Mouse (Mus musculus) midbrain, embryonic 11.5 days (tissue): Measurements from ENCODE around the gene Src. TPM values are rescaled to one million over a fixed set of nuclear protein-coding genes. Genes with fewer than 3 reads are reported as not detected.
A peak's percentile ranks its signal among the peaks of the same experiment; 100 is the strongest.

Source experiments
- ATAC-seq: fragments of 200-750 bp; cut with Nextera tagmentation; 2 replicates; pipeline ENCODE4 v1.8.0; 2017; ENCODE audit warnings: moderate TSS enrichment, moderate library complexity; ENCODE audit not compliant: low FRiP score
- DNase-seq: peaks from one replicate; pipeline ENCODE4 v3.0.0; 2015; ENCODE audit warnings: low spot score; ENCODE audit errors: missing footprints
- H3K27ac ChIP-seq: fragments of 300-500 bp; sonication (generic); 2 replicates; pipeline ENCODE4 v1.5.1; 2014; ENCODE audit warnings: low read depth, low read length
- H3K27me3 ChIP-seq: fragments of 300-500 bp; sonication (generic); 2 replicates; pipeline ENCODE4 v1.6.1; 2014; ENCODE audit warnings: mild to moderate bottlenecking, low read length, moderate library complexity, mixed read lengths; ENCODE audit not compliant: control insufficient read depth, insufficient read depth
- H3K36me3 ChIP-seq: fragments of 300-500 bp; sonication (generic); 2 replicates; pipeline ENCODE4 v1.6.1; 2014; ENCODE audit warnings: mild to moderate bottlenecking, low read length, moderate library complexity, mixed read lengths; ENCODE audit not compliant: control insufficient read depth, insufficient read depth
- H3K4me1 ChIP-seq: fragments of 300-500 bp; sonication (generic); 2 replicates; pipeline ENCODE4 v1.6.1; 2014; ENCODE audit warnings: low read length; ENCODE audit not compliant: control insufficient read depth, insufficient read depth
- H3K4me2 ChIP-seq: fragments of 300-500 bp; sonication (generic); 2 replicates; pipeline ENCODE4 v1.6.1; 2014; ENCODE audit warnings: mild to moderate bottlenecking, moderate library complexity
- H3K4me3 ChIP-seq: fragments of 300-500 bp; sonication (generic); 2 replicates; pipeline ENCODE4 v1.5.1; 2014; ENCODE audit warnings: low read depth, low read length
- H3K9ac ChIP-seq: fragments of 300-500 bp; sonication (generic); 2 replicates; pipeline ENCODE4 v1.6.1; 2014; ENCODE audit warnings: low read length
- H3K9me3 ChIP-seq: fragments of 300-500 bp; sonication (generic); 2 replicates; pipeline ENCODE4 v1.6.1; 2016; ENCODE audit warnings: low read length; ENCODE audit not compliant: control insufficient read depth
- WGBS: fragments of 180-500 bp; shearing (Covaris S2); extraction: QIAGEN DNeasy Blood & Tissue Kit; methylation state at CpG from one replicate; pipeline ENCODE4 v1.1.7; 2014; 5-methylcytosine and 5-hydroxymethylcytosine counted together
- polyA plus RNA-seq: library from polyadenylated mRNA; unstranded; fragments of >200 nt; fragmentation: Nextera tagmentation; extraction: Ambion mirVana; gene quantifications from 2 replicates; pipeline ENCODE4 v1.2.1, GENCODE M21; 2014

Src gene
- polyA plus RNA-seq, 1 experiment from 2014 or later, result 14.0 TPM

- Histone ChIP-seq H3K9me3 (no peaks in the 10 kb centered on the region), H3K4me3 (no peak overlapping the region), H3K4me2 (no peak overlapping the region), H3K36me3 (peaks cover 2% of the 10 kb centered on the region; the same call in 1 of the 2 replicates), H3K4me1 (peaks cover 26% of the 10 kb centered on the region), H3K9ac (no peak overlapping the region; the same call in 1 of the 2 replicates), H3K27ac (no peak overlapping the region), H3K27me3 (no peaks in the 10 kb centered on the region)
- 96% methylated on average over 13 of the region's 13 CpGs for WGBS
- no peak for ATAC-seq
- DNase-seq, result no peak
Observed at GRCm38 (mm10) chr2:157428351-157429139, 10.3 kb downstream of the Src start.

GRCm38 (mm10) chr2:157429735-157430134 lies 11.5 kb downstream of the Src start:
- Histone ChIP-seq H3K27ac (no peak overlapping the region), H3K9ac (no peak overlapping the region), H3K4me1 (peaks cover 27% of the 10 kb centered on the region), H3K4me2 (no peak overlapping the region), H3K9me3 (no peaks in the 10 kb centered on the region), H3K36me3 (peaks cover 2% of the 10 kb centered on the region; the same call in 1 of the 2 replicates), H3K27me3 (no peaks in the 10 kb centered on the region), H3K4me3 (no peak overlapping the region)
- DNase-seq (no peak), ATAC-seq (no peak)
- WGBS, result 87% methylated on average over 7 of the region's 7 CpGs

GRCm38 (mm10) chr2:157430667-157431429 lies 12.6 kb downstream of the Src start:
- Histone ChIP-seq H3K9ac (no peak overlapping the region), H3K4me3 (no peak overlapping the region), H3K27me3 (no peaks in the 10 kb centered on the region), H3K4me1 (peaks cover 19% of the 10 kb centered on the region), H3K4me2 (no peak overlapping the region), H3K27ac (no peak overlapping the region), H3K36me3 (peaks cover 2% of the 10 kb centered on the region; the same call in 1 of the 2 replicates), H3K9me3 (no peaks in the 10 kb centered on the region)
- no peak for ATAC-seq
- 78% methylated on average over 4 of the region's 4 CpGs for WGBS
- no peak for DNase-seq

GRCm38 (mm10) chr2:157431912-157432311 lies 13.7 kb downstream of the Src start:
- peaks cover 2% of the 10 kb centered on the region; the same call in 1 of the 2 replicates for H3K36me3 ChIP-seq
- H3K27ac ChIP-seq, result no peak overlapping the region
- DNase-seq (no peak), ATAC-seq (no peak)
- H3K27me3 ChIP-seq, result no peaks in the 10 kb centered on the region
- no peaks in the 10 kb centered on the region for H3K9me3 ChIP-seq
- no peak overlapping the region for H3K9ac ChIP-seq
- 76% methylated on average over 5 of the region's 5 CpGs for WGBS
- no peak overlapping the region for H3K4me2 ChIP-seq
- no peak overlapping the region for H3K4me3 ChIP-seq
- H3K4me1 ChIP-seq, result peaks cover 14% of the 10 kb centered on the region

GRCm38 (mm10) chr2:157432476-157432875 lies 14.2 kb downstream of the Src start:
- Histone ChIP-seq H3K36me3 (peaks cover 2% of the 10 kb centered on the region; the same call in 1 of the 2 replicates), H3K27ac (no peak overlapping the region), H3K9ac (no peak overlapping the region), H3K4me3 (no peak overlapping the region), H3K27me3 (no peaks in the 10 kb centered on the region), H3K4me2 (no peak overlapping the region), H3K9me3 (no peaks in the 10 kb centered on the region), H3K4me1 (peaks cover 13% of the 10 kb centered on the region)
- no peak for DNase-seq
- 78% methylated on average over 9 of the region's 9 CpGs for WGBS
- ATAC-seq, result no peak

GRCm38 (mm10) chr2:157434041-157434440 lies 15.8 kb downstream of the Src start:
- no peak overlapping the region for H3K4me3 ChIP-seq
- DNase-seq (no peak), ATAC-seq (no peak)
- H3K9me3 ChIP-seq, result no peaks in the 10 kb centered on the region
- peak overlapping the region; percentile 40; the same call in 1 of the 2 replicates for H3K9ac ChIP-seq
- no peaks in the 10 kb centered on the region for H3K27me3 ChIP-seq
- 40% methylated on average over 9 of the region's 9 CpGs for WGBS
- no peak overlapping the region for H3K27ac ChIP-seq
- H3K4me2 ChIP-seq, result no peak overlapping the region
- peaks cover 2% of the 10 kb centered on the region; the same call in 1 of the 2 replicates for H3K36me3 ChIP-seq
- peaks cover 10% of the 10 kb centered on the region; the same call in 1 of the 2 replicates for H3K4me1 ChIP-seq

GRCm38 (mm10) chr2:157434497-157434896 lies 16.3 kb downstream of the Src start:
- no peaks in the 10 kb centered on the region for H3K9me3 ChIP-seq
- 20% methylated on average over 6 of the region's 6 CpGs for WGBS
- no peak for DNase-seq
- H3K36me3 ChIP-seq, result peaks cover 2% of the 10 kb centered on the region; the same call in 1 of the 2 replicates
- H3K4me2 ChIP-seq, result no peak overlapping the region
- H3K4me1 ChIP-seq, result peaks cover 10% of the 10 kb centered on the region; the same call in 1 of the 2 replicates
- no peak overlapping the region for H3K9ac ChIP-seq
- H3K27me3 ChIP-seq, result no peaks in the 10 kb centered on the region
- H3K4me3 ChIP-seq, result no peak overlapping the region
- no peak overlapping the region for H3K27ac ChIP-seq
- no peak for ATAC-seq

- H3K27me3 ChIP-seq, result no peaks in the 10 kb centered on the region
- H3K4me2 ChIP-seq, result no peak overlapping the region
- WGBS, result 88% methylated on average over 11 of the region's 11 CpGs
- H3K4me1 ChIP-seq, result peaks cover 10% of the 10 kb centered on the region; the same call in 1 of the 2 replicates
- no peak overlapping the region for H3K27ac ChIP-seq
- H3K9ac ChIP-seq, result no peak overlapping the region
- peaks cover 9% of the 10 kb centered on the region for H3K36me3 ChIP-seq
- ATAC-seq, result no peak
- no peak overlapping the region for H3K4me3 ChIP-seq
- DNase-seq, result no peak
- H3K9me3 ChIP-seq, result 0 out of 2 replicates have a peak, but pooled peaks cover 5% of the 10 kb centered on the region
Observed at GRCm38 (mm10) chr2:157436496-157436895, 18.3 kb downstream of the Src start.

GRCm38 (mm10) chr2:157437123-157437522 lies 18.9 kb downstream of the Src start:
- peaks cover 12% of the 10 kb centered on the region for H3K36me3 ChIP-seq
- H3K9ac ChIP-seq, result no peak overlapping the region
- H3K9me3 ChIP-seq, result 0 out of 2 replicates have a peak, but pooled peaks cover 5% of the 10 kb centered on the region
- ATAC-seq (no peak), DNase-seq (no peak)
- H3K4me3 ChIP-seq, result no peak overlapping the region
- peaks cover 8% of the 10 kb centered on the region; the same call in 1 of the 2 replicates for H3K4me1 ChIP-seq
- H3K27ac ChIP-seq, result no peak overlapping the region
- no peak overlapping the region for H3K4me2 ChIP-seq
- 91% methylated on average over 3 of the region's 3 CpGs for WGBS
- H3K27me3 ChIP-seq, result no peaks in the 10 kb centered on the region
